Mouse (Mus musculus) midbrain, postnatal 0 days (tissue): Measurements from ENCODE around the gene Gmpr2. TPM values are rescaled to one million over a fixed set of nuclear protein-coding genes. Genes with fewer than 3 reads are reported as not detected.

Source experiments
- ATAC-seq: fragments of 200-750 bp; cut with Nextera tagmentation; 2 replicates; pipeline ENCODE4 v1.8.0; 2017; ENCODE audit warnings: moderate number of reproducible peaks, mild to moderate bottlenecking, moderate TSS enrichment, moderate library complexity; ENCODE audit not compliant: low FRiP score
- DNase-seq: peaks from one replicate; pipeline ENCODE4 v3.0.0-alpha.2; 2015; ENCODE audit warnings: low spot score
- H3K27ac ChIP-seq: fragments of 300-500 bp; sonication (generic); 2 replicates; pipeline ENCODE4 v1.5.1; 2014; ENCODE audit warnings: low read depth, mild to moderate bottlenecking, low read length, mixed read lengths
- H3K27me3 ChIP-seq: fragments of 300-500 bp; sonication (generic); 2 replicates; pipeline ENCODE4 v1.6.1; 2014; ENCODE audit warnings: low read length, control low read depth, mixed read lengths; ENCODE audit not compliant: insufficient read depth
- H3K36me3 ChIP-seq: fragments of 300-500 bp; sonication (generic); 2 replicates; pipeline ENCODE4 v1.6.1; 2014; ENCODE audit warnings: low read length, control low read depth, mixed read lengths; ENCODE audit not compliant: insufficient read depth
- H3K4me1 ChIP-seq: fragments of 300-500 bp; sonication (generic); 2 replicates; pipeline ENCODE4 v1.6.1; 2014; ENCODE audit warnings: mild to moderate bottlenecking, control low read depth, antibody characterized with exemption, low read length, mixed read lengths; ENCODE audit not compliant: insufficient read depth
- H3K4me2 ChIP-seq: fragments of 300-500 bp; sonication (generic); 2 replicates; pipeline ENCODE4 v1.6.1; 2014; ENCODE audit warnings: low read depth, mild to moderate bottlenecking, low read length, mixed read lengths; ENCODE audit not compliant: poor library complexity, severe bottlenecking
- H3K4me3 ChIP-seq: fragments of 300-500 bp; sonication (generic); 2 replicates; pipeline ENCODE4 v1.5.1; 2014; ENCODE audit warnings: low read depth, mild to moderate bottlenecking, low read length, moderate library complexity
- H3K9ac ChIP-seq: fragments of 300-500 bp; sonication (generic); replicated peaks from 2 replicates; pipeline ENCODE4 v1.6.1; 2014; ENCODE audit warnings: mild to moderate bottlenecking, low read length, moderate library complexity, mixed read lengths; ENCODE audit not compliant: poor library complexity, severe bottlenecking
- H3K9me3 ChIP-seq: fragments of 300-500 bp; sonication (generic); 2 replicates; pipeline ENCODE4 v1.6.1; 2016; ENCODE audit warnings: low read length, control low read depth
- CTCF ChIP-seq: IDR thresholded peaks from 2 replicates; pipeline ENCODE4 v1.5.1; 2016; ENCODE audit warnings: antibody characterized with exemption, mild to moderate bottlenecking
- WGBS: fragments of 180-500 bp; shearing (Covaris S2); extraction: QIAGEN DNeasy Blood & Tissue Kit; methylation state at CpG from one replicate; pipeline ENCODE4 v1.1.7; 2014; 5-methylcytosine and 5-hydroxymethylcytosine counted together
- polyA plus RNA-seq: library from polyadenylated mRNA; unstranded; fragments of >200 nt; fragmentation: Nextera tagmentation; extraction: Ambion mirVana; gene quantifications from 2 replicates; pipeline ENCODE4 v1.2.1, GENCODE M21; 2015
- total RNA-seq: library from RNA; depleted of rRNA; stranded (reverse); fragments of >200 nt; gene quantifications from 2 replicates; pipeline ENCODE4 v1.2.3, GENCODE M21; 2014

The Gmpr2 gene
- total and polyA plus RNA-seq, 2 experiments from 2014 or later: 19.9 to 36.7 TPM

DNA sequence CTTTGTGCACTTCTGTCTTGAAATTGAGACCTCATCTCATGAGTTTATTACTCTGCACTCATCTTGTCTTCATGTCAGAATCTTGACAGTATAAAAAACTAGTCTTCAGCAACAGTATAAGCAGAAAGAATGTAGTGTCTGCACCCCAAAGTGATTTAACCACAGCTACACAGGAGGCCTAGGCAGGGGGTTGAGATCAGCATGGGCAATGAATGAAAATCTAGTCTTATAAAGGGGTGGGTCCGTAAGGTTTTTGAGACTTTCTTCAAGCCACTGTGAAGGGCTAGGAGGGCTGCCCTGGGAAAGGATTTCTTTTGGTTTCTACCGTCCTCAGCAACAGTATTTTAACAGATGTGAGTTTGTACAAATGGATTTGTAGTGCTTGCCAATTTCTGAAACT, 11.1 kb upstream of the Gmpr2 start:
- ATAC-seq (no peak), DNase-seq (no peak)
- H3K4me2 ChIP-seq: peak overlapping the region; percentile 67
- H3K9me3 ChIP-seq: no peaks in the 10 kb centered on the region
- no peaks in the 10 kb centered on the region for H3K4me1 ChIP-seq
- H3K4me3 ChIP-seq: peak overlapping the region; percentile 66; the same call in 1 of the 2 replicates
- no peaks in the 10 kb centered on the region for H3K27me3 ChIP-seq
- WGBS: 32% methylated on average over 2 of the region's 2 CpGs
- no peak overlapping the region for H3K27ac ChIP-seq
- no peak overlapping the region for H3K9ac ChIP-seq
- TF ChIP-seq CTCF: no peak
- H3K36me3 ChIP-seq: peaks cover 17% of the 10 kb centered on the region; the same call in 1 of the 2 replicates

DNA sequence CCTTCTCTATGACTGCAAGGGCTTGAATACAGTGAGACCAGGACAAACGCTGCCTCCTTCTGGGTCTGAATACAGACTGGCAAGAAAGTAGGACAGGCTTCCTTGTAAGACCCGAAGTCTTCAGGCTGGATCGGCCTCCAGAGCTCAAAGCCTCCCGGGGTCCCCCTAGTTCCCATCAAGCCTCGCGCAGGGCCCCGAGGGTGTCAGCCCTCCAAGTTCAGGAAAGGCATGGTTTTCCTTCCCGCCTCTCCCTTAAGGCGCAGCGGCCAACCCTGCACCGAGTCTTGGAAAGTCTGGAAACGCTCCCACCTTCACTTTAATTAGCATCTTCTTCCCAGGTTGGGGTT, 282 bp upstream of the Gmpr2 start:
- Histone ChIP-seq H3K27ac (peak overlapping the region; percentile 94), H3K4me1 (no peaks in the 10 kb centered on the region; the same call in 1 of the 2 replicates), H3K9ac (peak overlapping the region; percentile 90), H3K4me3 (peak overlapping the region; percentile 58), H3K4me2 (peak overlapping the region; percentile 81), H3K27me3 (no peaks in the 10 kb centered on the region), H3K9me3 (no peaks in the 10 kb centered on the region), H3K36me3 (peaks cover 11% of the 10 kb centered on the region; the same call in 1 of the 2 replicates)
- DNase-seq (peak; percentile 53), ATAC-seq (peak; percentile 61)
- 0% methylated on average over 12 of the region's 12 CpGs for WGBS
- TF ChIP-seq CTCF: peak; percentile 24

DNA sequence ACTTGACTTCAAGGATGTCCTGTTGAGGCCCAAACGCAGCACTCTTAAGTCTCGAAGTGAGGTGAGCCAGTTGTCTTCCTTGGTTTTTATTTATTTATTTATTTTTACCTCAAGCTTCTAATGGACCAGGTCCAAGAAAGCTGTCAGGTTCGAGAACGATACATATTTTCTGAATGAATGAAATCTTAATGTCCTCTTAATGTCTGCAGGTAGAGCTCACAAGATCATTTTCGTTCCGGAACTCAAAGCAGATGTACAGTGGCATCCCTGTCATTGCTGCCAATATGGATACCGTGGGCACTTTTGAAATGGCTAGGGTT, 960 bp downstream of the Gmpr2 start:
- Histone ChIP-seq H3K27ac (no peak overlapping the region), H3K4me2 (peak overlapping the region; percentile 81), H3K4me3 (peak overlapping the region; percentile 58), H3K36me3 (peaks cover 17% of the 10 kb centered on the region; the same call in 1 of the 2 replicates), H3K9ac (no peak overlapping the region), H3K9me3 (no peaks in the 10 kb centered on the region), H3K27me3 (no peaks in the 10 kb centered on the region), H3K4me1 (no peaks in the 10 kb centered on the region; the same call in 1 of the 2 replicates)
- TF ChIP-seq CTCF: no peak
- DNase-seq (no peak), ATAC-seq (no peak)
- WGBS: 82% methylated on average over 7 of the region's 7 CpGs

DNA sequence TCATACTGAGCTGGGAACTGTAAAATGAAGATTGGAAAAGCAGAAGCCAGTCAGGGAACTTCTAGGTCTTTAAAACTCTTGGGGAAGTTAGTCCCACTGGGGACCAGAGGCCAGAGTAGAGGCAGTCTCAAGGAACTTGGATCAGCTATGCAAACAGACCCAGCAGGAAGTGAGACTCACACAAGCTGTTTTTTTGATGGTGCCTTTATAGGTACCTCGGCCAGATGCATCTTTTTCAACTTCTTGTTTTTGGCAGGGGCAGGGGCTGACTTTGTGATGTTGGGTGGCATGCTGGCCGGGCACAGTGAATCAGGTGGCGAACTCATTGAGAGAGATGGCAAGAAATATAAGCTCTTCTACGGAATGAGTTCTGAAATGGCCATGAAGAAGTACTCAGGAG, 5.9 kb downstream of the Gmpr2 start:
- Histone ChIP-seq H3K27ac (no peak overlapping the region), H3K4me2 (no peak overlapping the region), H3K4me1 (no peaks in the 10 kb centered on the region), H3K4me3 (no peak overlapping the region), H3K27me3 (no peaks in the 10 kb centered on the region), H3K9me3 (no peaks in the 10 kb centered on the region), H3K36me3 (peaks cover 35% of the 10 kb centered on the region), H3K9ac (no peak overlapping the region)
- no peak for DNase-seq
- 94% methylated on average over 4 of the region's 4 CpGs for WGBS
- no peak for TF ChIP-seq CTCF
- ATAC-seq: no peak

DNA sequence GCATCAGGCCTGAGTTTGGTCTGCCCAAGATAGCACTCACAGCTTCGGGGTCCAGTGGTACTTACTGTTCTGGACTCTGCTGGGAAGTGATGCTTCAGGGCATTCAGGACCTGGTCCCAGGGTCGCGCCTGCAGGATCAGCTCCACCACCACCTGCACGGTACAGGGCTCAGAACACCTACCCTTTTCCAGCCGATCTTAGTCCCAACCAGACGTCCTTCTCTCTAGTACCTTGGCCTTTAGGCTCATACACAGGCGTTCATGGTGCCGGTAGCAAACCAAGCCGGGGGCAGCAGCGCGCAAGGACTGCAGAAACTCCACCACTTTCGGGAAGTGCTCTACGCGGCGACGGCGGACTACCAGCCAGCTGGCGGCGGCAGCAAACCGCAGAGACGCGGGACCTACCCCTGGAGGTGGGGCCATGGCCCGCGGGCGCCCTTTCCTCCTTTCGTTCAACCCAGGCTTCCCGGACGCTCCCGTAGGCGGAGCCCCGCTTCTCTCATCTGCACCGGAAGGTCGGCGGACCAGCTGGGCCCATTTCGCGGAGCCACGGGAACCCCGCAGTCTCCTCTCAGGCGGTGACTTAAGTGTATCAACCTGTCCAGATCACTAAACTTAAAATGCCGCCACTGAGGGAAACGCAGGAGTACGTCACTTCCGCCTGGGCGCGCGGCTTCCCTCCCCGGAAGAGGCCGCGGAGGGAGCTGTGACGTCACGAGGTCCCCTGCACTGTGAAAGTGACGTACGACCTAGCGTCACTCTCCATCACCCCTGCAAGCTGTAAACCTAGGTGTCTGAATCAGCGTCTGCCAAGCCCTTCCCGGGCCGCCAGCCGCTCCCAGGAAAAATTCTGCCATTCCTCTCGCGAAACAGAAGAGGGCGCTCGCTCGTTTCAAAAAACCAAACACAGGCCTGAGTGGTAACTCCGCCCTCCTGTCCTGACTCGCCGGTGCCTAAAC, 9.7 kb downstream of the Gmpr2 start, which contains the start of gene Tinf2:
TSS of gene Tinf2 (minus strand) at position 661 of the 958 bp plus-strand sequence.
- Histone ChIP-seq H3K36me3 (peaks cover 29% of the 10 kb centered on the region), H3K4me1 (no peaks in the 10 kb centered on the region), H3K4me3 (peak within 1 kb of the TSS; percentile 46), H3K4me2 (peak within 1 kb of the TSS; percentile 68), H3K9me3 (no peaks in the 10 kb centered on the region), H3K27me3 (no peaks in the 10 kb centered on the region), H3K9ac (peak within 1 kb of the TSS; percentile 55), H3K27ac (peak within 1 kb of the TSS; percentile 40)
- peak; percentile 91 for TF ChIP-seq CTCF
- under 1% methylated on average over 66 of the region's 66 CpGs for WGBS
- ATAC-seq (peak; percentile 98), DNase-seq (peak; percentile 98)

DNA sequence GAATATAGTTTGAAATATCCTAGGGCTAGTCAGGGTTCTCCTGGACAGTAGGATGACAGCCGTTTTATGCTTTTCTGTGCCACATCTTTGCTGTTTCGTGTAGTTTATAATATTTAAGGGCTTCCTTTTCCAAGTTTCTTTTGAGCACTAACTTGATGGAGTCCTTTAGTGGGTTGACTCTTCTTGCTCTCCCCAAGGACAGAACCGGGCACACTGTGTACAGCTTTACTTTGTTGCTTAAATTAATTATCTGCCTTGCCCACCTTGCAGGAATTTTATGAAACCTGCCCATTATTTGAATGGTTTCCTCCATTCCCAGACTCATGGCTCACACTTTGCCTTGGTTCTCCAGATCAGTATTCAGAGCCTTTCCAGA, 10.4 kb downstream of the Gmpr2 start:
- TF ChIP-seq CTCF: no peak
- H3K9ac ChIP-seq: no peak overlapping the region
- ATAC-seq: peak; percentile 1; the same call in 1 of the 2 replicates

More for the DNA sequence above, 10.4 kb downstream of the Gmpr2 start:
- Histone ChIP-seq H3K36me3 (peaks cover 22% of the 10 kb centered on the region), H3K4me1 (no peaks in the 10 kb centered on the region), H3K4me3 (peak overlapping the region; percentile 46), H3K27me3 (no peaks in the 10 kb centered on the region), H3K9me3 (no peaks in the 10 kb centered on the region), H3K4me2 (peak overlapping the region; percentile 68), H3K27ac (no peak overlapping the region)
- DNase-seq: no peak
- 13% methylated on average over 3 of the region's 3 CpGs for WGBS
